In the genomic region with DNA sequence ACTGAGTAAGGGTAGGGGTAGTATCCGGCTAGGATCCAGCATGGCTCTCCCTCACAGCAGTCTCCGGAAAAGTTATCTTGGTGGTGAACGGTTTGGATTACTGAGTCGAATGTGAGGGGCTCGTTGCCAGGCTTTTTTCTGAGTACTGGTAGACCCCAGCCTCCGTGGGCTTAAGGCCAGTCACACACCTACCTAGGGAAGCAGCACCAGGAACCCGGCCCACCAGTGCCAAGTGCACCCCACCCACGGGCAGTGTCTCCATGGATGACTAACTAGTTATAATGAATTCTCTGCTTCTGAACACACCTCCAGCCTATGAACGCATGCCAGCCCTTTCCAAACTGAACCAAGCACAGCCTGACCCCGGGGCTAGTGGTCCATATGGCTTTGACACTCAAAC, we compare ENCODE assay signal across 8 mouse cellular contexts. TPM values are rescaled to one million over a fixed set of nuclear protein-coding genes. Genes with fewer than 3 reads are reported as not detected.
DNase-seq lines count a peak whose midpoint lies in the region; ATAC-seq and TF ChIP-seq lines count a peak whose summit lies in the region.

No protein-coding gene starts in this region.

- H3K27me3 ChIP-seq in cerebellum, adult 2 months (ENCODE audit: control insufficient read depth, insufficient read depth, low read length), result no peaks in the 10 kb centered on the region
- peaks cover 86% of the 10 kb centered on the region for H3K27me3 ChIP-seq in lung, embryonic 15.5 days
- H3K27me3 ChIP-seq in intestine, embryonic 16.5 days (replicated peaks; ENCODE audit: control insufficient read depth, insufficient read depth, low read length), result peaks cover 64% of the 10 kb centered on the region
- peaks cover 66% of the 10 kb centered on the region for H3K27me3 ChIP-seq in neural tube, embryonic 13.5 days

- TF ChIP-seq CTCF in cerebellum, adult 2 months (IDR thresholded peaks at IDR 0.05; ENCODE audit: borderline replicate concordance, insufficient read depth, low read depth, low read length), result no peak
- TF ChIP-seq CTCF in lung, adult 2 months (IDR thresholded peaks at IDR 0.05; ENCODE audit: insufficient read depth, low read length), result no peak

- H3K36me3 ChIP-seq in lung, embryonic 15.5 days, result no peaks in the 10 kb centered on the region
- no peaks in the 10 kb centered on the region for H3K36me3 ChIP-seq in intestine, embryonic 16.5 days (ENCODE audit: control insufficient read depth, insufficient read depth, low read length)
- H3K36me3 ChIP-seq in neural tube, embryonic 13.5 days, result no peaks in the 10 kb centered on the region

- H3K4me2 ChIP-seq in lung, embryonic 15.5 days, result peak overlapping the region; percentile 100
- H3K4me2 ChIP-seq in intestine, embryonic 16.5 days (ENCODE audit: low read depth, low read length), result peak overlapping the region; percentile 100
- H3K4me2 ChIP-seq in neural tube, embryonic 13.5 days, result peak overlapping the region; percentile 99

- no peak overlapping the region for H3K9ac ChIP-seq in lung, embryonic 15.5 days
- H3K9ac ChIP-seq in intestine, embryonic 16.5 days (ENCODE audit: low read depth, low read length), result 0 out of 2 replicates have a peak overlapping the region, but pooled peaks have one; percentile 67
- peak overlapping the region; percentile 85 for H3K9ac ChIP-seq in neural tube, embryonic 13.5 days

- 5% methylated on average over 10 of the region's 10 CpGs for WGBS in cerebellum, adult 2 months
- 8% methylated on average over 10 of the region's 10 CpGs for WGBS in lung, embryonic 15.5 days
- 8% methylated on average over 10 of the region's 10 CpGs for WGBS in lung, adult 2 months
- whole genome bisulfite sequencing in intestine, embryonic 16.5 days, result 9% methylated on average over 10 of the region's 10 CpGs
- WGBS in neural tube, embryonic 13.5 days, result 8% methylated on average over 10 of the region's 10 CpGs

- no peak for ATAC-seq in lung, embryonic 15.5 days (ENCODE audit: borderline replicate concordance, extremely low read depth, low FRiP score, low TSS enrichment)
- no peak for ATAC-seq in intestine, embryonic 16.5 days
- no peak for ATAC-seq in neural tube, embryonic 13.5 days (ENCODE audit: low read depth)

- peaks cover 6% of the 10 kb centered on the region; the same call in 1 of the 2 replicates for H3K4me1 ChIP-seq in cerebellum, adult 2 months (ENCODE audit: control insufficient read depth, insufficient read depth, low read length)
- H3K4me1 ChIP-seq in lung, embryonic 15.5 days, result peaks cover 16% of the 10 kb centered on the region
- no peaks in the 10 kb centered on the region for H3K4me1 ChIP-seq in lung, adult 2 months (ENCODE audit: control insufficient read depth, insufficient read depth, low read length)
- 0 out of 2 replicates have a peak, but pooled peaks cover 7% of the 10 kb centered on the region for H3K4me1 ChIP-seq in intestine, embryonic 16.5 days (ENCODE audit: control insufficient read depth, insufficient read depth, low read length)
- peaks cover 34% of the 10 kb centered on the region for H3K4me1 ChIP-seq in neural tube, embryonic 13.5 days (replicated peaks)

- no peak for TF ChIP-seq POLR2A in cerebellum, adult 2 months (IDR thresholded peaks at IDR 0.05; ENCODE audit: borderline replicate concordance, insufficient read depth, low read length)
- no peak for TF ChIP-seq POLR2A in lung, adult 2 months (IDR thresholded peaks at IDR 0.05; ENCODE audit: borderline replicate concordance, extremely low read depth, low read depth, low read length)

- DNase-seq in cerebellum, adult 2 months, result peak in 1 of 2 experiments; percentile 41
- no peak for DNase-seq in cerebellum, adult 8-10 months
- DNase-seq in lung, adult 2 months, result no peak
- no peak for DNase-seq in spleen, postnatal 10 days (ENCODE audit: low spot score in 2 of 2)
- DNase-seq in ovary, postnatal 14 days (ENCODE audit: low spot score), result no peak

- peak overlapping the region; percentile 75 for H3K4me3 ChIP-seq in cerebellum, adult 2 months (replicated peaks; ENCODE audit: insufficient read depth, low read depth, low read length)
- peak overlapping the region; percentile 58 for H3K4me3 ChIP-seq in lung, embryonic 15.5 days
- H3K4me3 ChIP-seq in lung, adult 2 months (replicated peaks; ENCODE audit: extremely low read depth, low read depth, low read length), result no peak overlapping the region
- peak overlapping the region; percentile 65 for H3K4me3 ChIP-seq in intestine, embryonic 16.5 days (ENCODE audit: low read length)
- H3K4me3 ChIP-seq in neural tube, embryonic 13.5 days, result peak overlapping the region; percentile 76

- H3K9me3 ChIP-seq in lung, embryonic 15.5 days, result no peaks in the 10 kb centered on the region
- no peaks in the 10 kb centered on the region for H3K9me3 ChIP-seq in intestine, embryonic 16.5 days (ENCODE audit: control insufficient read depth, low read length)
- no peaks in the 10 kb centered on the region for H3K9me3 ChIP-seq in neural tube, embryonic 13.5 days

- H3K27ac ChIP-seq in cerebellum, adult 2 months (ENCODE audit: insufficient read depth, low read length), result no peak overlapping the region
- H3K27ac ChIP-seq in lung, embryonic 15.5 days, result no peak overlapping the region
- no peak overlapping the region for H3K27ac ChIP-seq in intestine, embryonic 16.5 days (ENCODE audit: low read length)
- peak overlapping the region; percentile 91; the same call in 1 of the 2 replicates for H3K27ac ChIP-seq in neural tube, embryonic 13.5 days (replicated peaks)

RNA-seq across cellular contexts. Expression of a gene that starts 1.6 kb away (rescaled TPM):
- polyA plus RNA-seq in cerebellum, adult 2 months (2012; rRNA removed), result 40.2 and 40.3 TPM in 2 replicates
- 0.57 and 0.62 TPM in 2 replicates for polyA plus RNA-seq in lung, embryonic 15.5 days (2015; fragmentation: Nextera tagmentation; extraction: Ambion mirVana)
- polyA plus RNA-seq in lung, adult 2 months (2012; rRNA removed), result 0.29 and 0.38 TPM in 2 replicates
- 0.84 and 0.92 TPM in 2 replicates for polyA plus RNA-seq in intestine, embryonic 16.5 days (2015; fragmentation: Nextera tagmentation; extraction: Ambion mirVana)
- polyA plus RNA-seq in neural tube, embryonic 13.5 days (2015; fragmentation: Nextera tagmentation; extraction: Ambion mirVana), result 37.8 and 41.6 TPM in 2 replicates

Comparison
In these comparisons a context has a peak if more than half of its experiments do, and no peak if none do; other contexts are left out.
1. RNA of a gene that starts 1.6 kb away (polyA plus RNA-seq): 40.2 to 40.3 TPM in cerebellum, adult 2 months and 37.8 to 41.6 TPM in neural tube, embryonic 13.5 days; 0.84 to 0.92 TPM in intestine, embryonic 16.5 days, 0.57 to 0.62 TPM in lung, embryonic 15.5 days and 0.29 to 0.38 TPM in lung, adult 2 months; every median in the first group is over 10 times any median in the second.
2. Peak in every context shown above with its lines, with median percentiles within 50 percentile points of each other: H3K4me2 ChIP-seq.